Mouse (Mus musculus): ENCODE data around the gene Nod1.

Nod1 gene

DNA sequence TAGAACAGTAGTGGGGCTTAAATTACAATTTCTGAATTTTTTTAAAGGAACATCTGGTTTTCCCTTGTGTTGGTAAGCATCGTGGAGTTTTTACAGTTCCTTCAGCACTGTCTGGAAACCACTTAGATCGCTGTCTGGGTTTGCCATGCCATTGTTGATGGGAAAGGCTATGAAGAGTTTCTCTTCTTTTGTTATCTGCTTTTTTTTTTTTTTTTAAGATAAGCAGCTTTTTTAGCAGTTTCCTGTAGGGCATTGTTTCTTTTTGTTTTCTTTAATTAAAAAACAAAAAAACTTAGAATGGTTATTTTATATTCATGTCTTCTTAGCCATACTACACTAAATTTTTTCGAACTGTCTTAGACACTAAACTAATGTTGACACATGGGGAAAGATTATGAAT lies 94.8 kb downstream of the Nod1 start:
- DNase-seq: no peak

GRCm38 (mm10) chr6:54876782-54877181 lies 95.6 kb downstream of the Nod1 start:
- DNase-seq: peak; percentile 25

Data from kidney, postnatal 14 days (tissue).